Mouse (Mus musculus): Measurements from ENCODE around the gene Cdk5. TPM values are rescaled to one million over a fixed set of nuclear protein-coding genes. Genes with fewer than 3 reads are reported as not detected.
A peak's percentile ranks its signal among the peaks of the same experiment; 100 is the strongest.

The Cdk5 gene
- 115 and 123 TPM in 2 replicates for polyA plus RNA-seq (2015; fragmentation: Nextera tagmentation; extraction: Ambion mirVana)

DNA sequence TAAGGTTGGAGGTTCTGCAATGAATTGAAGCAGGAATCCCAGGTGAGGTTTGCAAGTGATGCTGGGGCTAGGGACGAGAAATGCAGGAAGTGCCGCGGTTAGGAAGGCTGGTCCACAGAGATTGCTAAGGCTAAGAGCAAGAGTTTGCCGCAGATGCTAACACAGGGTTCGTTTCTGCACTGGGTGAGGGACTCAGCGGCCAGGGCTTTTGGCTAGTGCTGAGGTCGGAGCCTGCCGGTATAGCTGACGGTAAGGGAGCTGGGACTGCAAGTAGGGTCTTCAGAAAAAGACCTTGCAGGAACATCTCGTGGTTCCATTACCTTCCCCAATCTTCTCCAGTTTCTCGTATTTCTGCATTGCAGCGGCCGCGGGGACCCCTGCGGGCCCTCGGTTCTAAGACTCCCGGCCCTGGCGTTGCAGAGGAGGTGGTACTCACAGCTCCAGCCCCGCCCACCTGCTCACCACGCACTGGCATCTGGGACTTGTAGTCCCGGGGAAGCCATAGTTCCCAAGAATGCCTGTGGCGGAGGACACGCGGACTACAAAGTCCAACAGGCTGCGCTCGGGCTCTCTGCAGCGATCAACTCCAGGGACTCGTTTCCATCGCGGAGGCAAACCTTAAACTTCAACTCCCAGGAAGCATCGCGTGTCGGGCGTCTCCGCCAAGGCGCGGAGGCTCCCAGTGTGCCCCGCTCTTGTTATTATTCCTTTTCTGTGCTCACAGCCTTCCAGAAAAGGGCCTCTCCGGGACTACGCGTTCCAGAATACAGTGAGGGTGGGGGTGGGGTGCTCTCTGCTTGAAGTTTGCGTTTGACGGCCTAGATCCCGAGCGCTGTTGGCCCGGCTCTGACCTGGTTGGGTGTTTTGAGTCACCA, at the start of gene Cdk5, which contains the start of gene Slc4a2:
TSS of gene Cdk5 (minus strand) at position 402 of the 875 bp plus-strand sequence.
TSS of gene Slc4a2 (plus strand) at position 709 of the 875 bp plus-strand sequence.
- H3K4me3 ChIP-seq = peak within 1 kb of the TSS; percentile 62
- H3K4me1 ChIP-seq (replicated peaks) = peaks cover 54% of the 10 kb centered on the region
- ATAC-seq (ENCODE audit: low FRiP score, low read depth) = peak; percentile 96
- peak within 1 kb of the TSS; percentile 84 for H3K9ac ChIP-seq
- peak within 1 kb of the TSS; percentile 90 for H3K27ac ChIP-seq (replicated peaks)
- peaks cover 11% of the 10 kb centered on the region for H3K36me3 ChIP-seq
- peak within 1 kb of the TSS; percentile 72 for H3K4me2 ChIP-seq
- peaks cover 4% of the 10 kb centered on the region; the same call in 1 of the 2 replicates for H3K27me3 ChIP-seq
- WGBS = under 1% methylated on average over 46 of the region's 46 CpGs
- H3K9me3 ChIP-seq = no peaks in the 10 kb centered on the region

DNA sequence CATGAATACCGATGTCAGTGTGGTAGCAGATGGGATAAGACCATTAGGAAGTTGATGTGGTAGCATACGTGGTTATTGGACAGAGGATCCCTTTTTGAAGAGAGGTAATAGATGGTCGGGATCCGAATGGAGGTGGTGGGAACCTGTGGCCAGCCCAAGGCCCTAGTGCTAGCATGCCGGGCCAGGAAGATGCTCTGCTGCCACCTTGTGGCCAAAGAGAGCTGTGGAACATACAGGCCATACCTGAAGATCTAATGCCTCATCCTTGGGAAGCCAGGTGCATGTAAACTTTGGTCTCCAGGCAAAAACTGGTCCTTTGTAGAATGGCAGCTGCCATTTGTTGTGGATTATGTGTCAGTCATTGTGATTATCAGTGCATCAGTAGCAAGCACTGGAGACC, 47.3 kb upstream of the Cdk5 start:
- 9% methylated on average over 5 of the region's 5 CpGs for WGBS
- peaks cover 51% of the 10 kb centered on the region for H3K4me1 ChIP-seq (replicated peaks)

DNA sequence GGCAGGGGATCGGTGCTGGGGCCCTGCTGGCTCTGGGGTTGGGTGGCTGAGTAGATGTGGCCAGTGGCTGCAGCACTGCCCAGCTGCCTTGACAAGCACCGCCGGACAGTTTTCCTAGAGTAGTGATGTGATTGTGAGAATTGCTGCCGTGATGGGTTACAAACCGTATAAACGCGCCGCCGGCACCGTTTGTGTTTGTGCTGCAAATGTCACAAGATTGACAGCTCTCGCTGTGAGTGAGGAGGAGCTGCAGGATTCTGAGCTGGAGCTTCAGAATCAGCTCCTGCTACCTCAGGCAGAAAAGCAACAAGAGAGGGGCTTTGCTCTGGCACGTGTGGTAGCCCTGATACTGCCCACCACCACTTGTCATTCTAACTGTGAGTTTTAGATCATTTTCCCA, 43.4 kb upstream of the Cdk5 start:
- Histone ChIP-seq H3K9me3 (no peaks in the 10 kb centered on the region), H3K9ac (no peak overlapping the region), H3K36me3 (no peaks in the 10 kb centered on the region), H3K27me3 (no peaks in the 10 kb centered on the region), H3K4me3 (no peak overlapping the region), H3K4me2 (no peak overlapping the region), H3K4me1 (replicated peaks) (peaks cover 24% of the 10 kb centered on the region), H3K27ac (replicated peaks) (no peak overlapping the region)
- no peak for ATAC-seq (ENCODE audit: low FRiP score, low read depth)
- WGBS = 36% methylated on average over 12 of the region's 12 CpGs

More for the DNA sequence above, 47.3 kb upstream of the Cdk5 start:
- no peak overlapping the region for H3K9ac ChIP-seq
- no peak overlapping the region for H3K4me3 ChIP-seq
- no peaks in the 10 kb centered on the region for H3K36me3 ChIP-seq
- H3K4me2 ChIP-seq = no peak overlapping the region
- no peaks in the 10 kb centered on the region for H3K9me3 ChIP-seq
- peak; percentile 55; the same call in 1 of the 2 replicates for ATAC-seq (ENCODE audit: low FRiP score, low read depth)
- H3K27ac ChIP-seq (replicated peaks) = no peak overlapping the region
- peaks cover 6% of the 10 kb centered on the region; the same call in 1 of the 2 replicates for H3K27me3 ChIP-seq

DNA sequence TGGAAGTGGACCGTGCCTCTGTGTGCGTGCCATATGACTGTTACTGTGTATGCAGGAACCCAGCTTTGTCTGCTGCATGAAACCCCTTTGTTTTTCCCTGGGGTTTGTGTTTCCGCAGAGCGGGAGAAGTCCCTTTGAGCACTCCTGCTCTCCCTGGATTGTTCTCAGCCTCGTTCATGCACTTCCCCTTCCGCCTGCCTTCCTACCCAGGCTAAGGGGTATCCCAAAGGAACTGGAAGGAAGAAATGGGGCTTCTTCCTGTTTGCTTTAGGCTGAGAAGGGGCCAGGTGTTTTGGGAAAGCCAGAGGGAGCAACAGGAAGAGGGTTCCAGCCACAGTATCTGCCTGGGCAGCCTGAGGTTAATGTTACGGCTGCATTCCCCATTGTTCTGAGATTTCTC, 32.3 kb upstream of the Cdk5 start:
- H3K27me3 ChIP-seq = no peaks in the 10 kb centered on the region
- no peaks in the 10 kb centered on the region for H3K9me3 ChIP-seq
- no peaks in the 10 kb centered on the region for H3K36me3 ChIP-seq
- H3K4me3 ChIP-seq = 0 out of 2 replicates have a peak overlapping the region, but pooled peaks have one; percentile 3
- 43% methylated on average over 7 of the region's 7 CpGs for WGBS
- H3K4me2 ChIP-seq = peak overlapping the region; percentile 99
- no peak for ATAC-seq (ENCODE audit: low FRiP score, low read depth)
- 0 out of 2 replicates have a peak overlapping the region, but pooled peaks have one; percentile 11 for H3K9ac ChIP-seq
- peaks cover 46% of the 10 kb centered on the region for H3K4me1 ChIP-seq (replicated peaks)
- H3K27ac ChIP-seq (replicated peaks) = 0 out of 2 replicates have a peak overlapping the region, but pooled peaks have one; percentile 42

DNA sequence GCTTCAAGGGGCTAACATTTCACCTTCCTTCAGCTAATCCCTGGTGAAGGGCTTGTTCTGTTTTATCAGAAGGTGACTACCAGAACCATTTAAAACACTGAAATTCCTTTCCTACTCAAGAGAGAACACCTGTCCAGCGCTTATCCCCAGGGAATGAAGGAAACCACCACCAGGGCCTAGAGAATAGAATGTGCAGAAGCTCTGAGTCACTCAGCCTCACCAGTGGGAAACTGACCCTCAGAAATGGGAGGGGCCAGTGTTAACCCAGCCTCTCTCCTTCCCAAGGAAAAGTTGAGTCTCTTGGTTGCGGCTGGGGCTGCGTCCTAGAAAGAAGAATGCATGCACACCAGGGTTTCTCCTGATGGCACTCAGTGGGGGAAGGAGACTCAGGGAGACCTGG, 31.7 kb upstream of the Cdk5 start:
- H3K4me3 ChIP-seq = 0 out of 2 replicates have a peak overlapping the region, but pooled peaks have one; percentile 16
- no peak for ATAC-seq (ENCODE audit: low FRiP score, low read depth)
- peak overlapping the region; percentile 99 for H3K4me2 ChIP-seq
- H3K9ac ChIP-seq = peak overlapping the region; percentile 15; the same call in 1 of the 2 replicates
- H3K9me3 ChIP-seq = no peaks in the 10 kb centered on the region
- 52% methylated on average over 3 of the region's 3 CpGs for WGBS
- peaks cover 46% of the 10 kb centered on the region for H3K4me1 ChIP-seq (replicated peaks)
- H3K36me3 ChIP-seq = no peaks in the 10 kb centered on the region
- H3K27ac ChIP-seq (replicated peaks) = peak overlapping the region; percentile 42; the same call in 1 of the 2 replicates
- H3K27me3 ChIP-seq = no peaks in the 10 kb centered on the region

DNA sequence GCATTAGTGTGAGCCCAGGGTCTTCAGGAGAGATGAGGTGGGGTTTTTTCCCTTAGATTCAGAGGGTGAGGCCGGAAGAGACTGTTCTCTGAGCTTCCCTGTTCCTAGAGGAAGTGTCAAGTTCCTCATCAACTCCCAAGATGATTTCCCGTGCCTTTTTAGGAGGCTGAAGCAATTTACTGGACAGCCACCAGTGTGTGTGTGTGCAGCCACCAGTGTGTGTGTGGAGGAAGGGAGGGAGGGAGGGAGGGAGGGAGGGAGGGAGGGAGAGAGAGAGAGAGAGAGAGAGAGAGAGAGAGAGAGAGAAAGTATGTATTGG, 30.6 kb upstream of the Cdk5 start:
- H3K36me3 ChIP-seq = no peaks in the 10 kb centered on the region
- peak overlapping the region; percentile 92 for H3K9ac ChIP-seq
- H3K27me3 ChIP-seq = no peaks in the 10 kb centered on the region
- peak overlapping the region; percentile 94 for H3K4me3 ChIP-seq
- peak overlapping the region; percentile 99 for H3K4me2 ChIP-seq
- 4% methylated on average over 2 of the region's 2 CpGs for WGBS
- H3K9me3 ChIP-seq = no peaks in the 10 kb centered on the region
- ATAC-seq (ENCODE audit: low FRiP score, low read depth) = no peak
- H3K4me1 ChIP-seq (replicated peaks) = peaks cover 46% of the 10 kb centered on the region
- H3K27ac ChIP-seq (replicated peaks) = peak overlapping the region; percentile 87

DNA sequence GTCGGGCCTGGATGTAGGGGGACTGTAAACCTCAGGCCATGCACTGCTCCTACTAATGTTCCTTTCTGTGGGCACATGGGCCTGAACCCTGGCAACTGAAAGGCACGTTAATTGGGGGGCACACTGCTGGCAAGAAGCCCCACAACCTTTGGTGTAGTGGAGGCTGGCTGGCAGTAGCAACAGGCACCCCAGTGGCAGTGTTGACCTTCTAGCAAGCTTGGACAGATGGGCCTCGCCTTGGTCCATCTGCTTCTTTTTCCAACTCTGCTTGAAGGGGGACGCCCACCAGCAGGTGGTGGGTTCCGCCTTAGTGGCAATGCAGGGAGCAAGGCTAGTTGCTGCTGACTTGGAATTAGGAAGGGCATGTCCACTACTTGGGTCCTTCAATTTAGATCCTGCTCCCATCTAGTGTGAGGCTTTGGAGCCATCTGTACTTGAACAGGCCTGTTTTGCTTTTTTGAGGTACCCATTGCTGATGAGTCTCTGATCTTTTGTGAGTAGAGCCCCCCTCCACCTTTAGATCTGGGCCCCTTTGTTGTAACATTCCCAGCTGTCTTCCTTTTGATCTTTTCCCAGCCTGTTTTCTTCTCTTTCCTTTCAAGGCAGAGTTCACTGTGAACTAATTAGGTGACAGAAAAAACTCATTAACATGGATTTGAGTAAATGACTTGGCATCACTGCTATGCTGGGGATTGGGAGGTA, 30.1 kb upstream of the Cdk5 start:
- Histone ChIP-seq H3K27ac (replicated peaks) (peak overlapping the region; percentile 87), H3K27me3 (no peaks in the 10 kb centered on the region), H3K4me3 (peak overlapping the region; percentile 94), H3K4me2 (peak overlapping the region; percentile 99), H3K9me3 (no peaks in the 10 kb centered on the region), H3K9ac (peak overlapping the region; percentile 92), H3K4me1 (replicated peaks) (peaks cover 46% of the 10 kb centered on the region), H3K36me3 (no peaks in the 10 kb centered on the region)
- no peak for ATAC-seq (ENCODE audit: low FRiP score, low read depth)
- WGBS = under 1% methylated on average over 5 of the region's 5 CpGs

DNA sequence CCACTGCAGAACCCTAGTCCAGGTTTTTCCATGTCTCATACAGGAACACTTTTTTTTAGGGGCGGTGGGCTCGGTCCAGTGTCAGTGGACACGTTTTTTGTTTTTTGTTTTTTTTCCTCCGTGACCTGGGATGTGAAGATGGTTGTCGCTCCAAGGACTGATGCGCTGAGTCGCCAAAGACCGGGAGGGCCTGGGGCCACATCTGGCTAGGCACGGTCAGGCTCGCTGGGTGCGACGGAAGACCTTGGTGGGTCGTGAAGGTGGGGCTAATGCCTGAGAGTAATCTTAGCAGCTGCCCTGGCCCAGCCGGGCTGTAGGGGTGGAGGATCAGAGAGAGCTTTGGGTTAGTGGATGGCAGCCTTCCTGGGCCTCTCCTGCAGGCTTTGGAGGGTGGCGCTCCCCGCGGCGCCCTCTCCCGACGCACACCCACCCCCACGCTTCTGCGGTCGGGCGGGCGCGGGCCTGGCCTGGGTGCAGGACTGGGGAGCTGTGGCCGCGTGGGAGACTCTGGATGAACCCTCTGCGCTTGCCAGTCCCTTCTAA, 29.4 kb upstream of the Cdk5 start:
- no peaks in the 10 kb centered on the region for H3K9me3 ChIP-seq
- H3K36me3 ChIP-seq = no peaks in the 10 kb centered on the region
- H3K4me1 ChIP-seq (replicated peaks) = peaks cover 51% of the 10 kb centered on the region
- H3K27ac ChIP-seq (replicated peaks) = peak overlapping the region; percentile 87
- H3K9ac ChIP-seq = peak overlapping the region; percentile 92
- H3K4me3 ChIP-seq = peak overlapping the region; percentile 94
- H3K27me3 ChIP-seq = no peaks in the 10 kb centered on the region
- under 1% methylated on average over 29 of the region's 29 CpGs for WGBS
- peak overlapping the region; percentile 99 for H3K4me2 ChIP-seq
- ATAC-seq (ENCODE audit: low FRiP score, low read depth) = peak; percentile 15; the same call in 1 of the 2 replicates

DNA sequence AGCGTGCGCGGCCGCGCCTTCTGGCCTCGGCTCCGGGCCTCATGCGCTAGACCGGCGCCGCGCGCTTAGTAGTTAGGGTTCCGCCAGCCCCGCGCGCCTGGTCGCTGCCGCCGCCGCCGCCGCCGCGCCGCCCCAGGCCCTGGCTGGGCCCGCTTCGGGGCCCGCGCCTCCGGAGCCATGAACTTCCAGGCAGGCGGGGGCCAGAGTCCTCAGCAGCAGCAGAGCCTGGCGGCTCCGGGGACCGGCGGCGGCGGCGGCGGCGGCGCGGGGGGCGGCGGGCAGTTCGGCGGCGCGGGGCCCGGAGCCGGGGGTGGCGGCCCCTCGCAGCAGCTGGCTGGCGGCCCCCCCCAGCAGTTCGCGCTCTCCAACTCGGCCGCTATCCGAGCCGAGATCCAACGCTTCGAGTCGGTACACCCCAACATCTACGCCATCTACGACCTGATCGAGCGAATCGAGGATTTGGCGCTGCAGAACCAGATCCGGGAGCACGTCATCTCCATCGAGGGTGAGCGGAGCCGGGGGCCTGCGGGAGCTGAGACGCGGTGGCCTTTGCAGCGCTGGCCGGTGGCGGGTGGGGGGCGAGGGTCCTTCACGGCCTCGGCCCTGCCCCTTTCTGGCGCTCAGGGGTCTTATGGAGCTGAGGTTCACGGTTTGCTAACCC, 28.8 kb upstream of the Cdk5 start, which contains the start of gene Agap3:
TSS of gene Agap3 (plus strand) at position 148 of the 661 bp plus-strand sequence.
- under 1% methylated on average over 52 of the region's 85 CpGs for WGBS
- no peaks in the 10 kb centered on the region for H3K9me3 ChIP-seq
- ATAC-seq (ENCODE audit: low FRiP score, low read depth) = peak; percentile 4; the same call in 1 of the 2 replicates
- H3K36me3 ChIP-seq = no peaks in the 10 kb centered on the region
- peak within 1 kb of the TSS; percentile 99 for H3K4me2 ChIP-seq
- peaks cover 57% of the 10 kb centered on the region for H3K4me1 ChIP-seq (replicated peaks)
- H3K4me3 ChIP-seq = peak within 1 kb of the TSS; percentile 94
- no peaks in the 10 kb centered on the region for H3K27me3 ChIP-seq
- peak within 1 kb of the TSS; percentile 92 for H3K9ac ChIP-seq
- peak within 1 kb of the TSS; percentile 87 for H3K27ac ChIP-seq (replicated peaks)

DNA sequence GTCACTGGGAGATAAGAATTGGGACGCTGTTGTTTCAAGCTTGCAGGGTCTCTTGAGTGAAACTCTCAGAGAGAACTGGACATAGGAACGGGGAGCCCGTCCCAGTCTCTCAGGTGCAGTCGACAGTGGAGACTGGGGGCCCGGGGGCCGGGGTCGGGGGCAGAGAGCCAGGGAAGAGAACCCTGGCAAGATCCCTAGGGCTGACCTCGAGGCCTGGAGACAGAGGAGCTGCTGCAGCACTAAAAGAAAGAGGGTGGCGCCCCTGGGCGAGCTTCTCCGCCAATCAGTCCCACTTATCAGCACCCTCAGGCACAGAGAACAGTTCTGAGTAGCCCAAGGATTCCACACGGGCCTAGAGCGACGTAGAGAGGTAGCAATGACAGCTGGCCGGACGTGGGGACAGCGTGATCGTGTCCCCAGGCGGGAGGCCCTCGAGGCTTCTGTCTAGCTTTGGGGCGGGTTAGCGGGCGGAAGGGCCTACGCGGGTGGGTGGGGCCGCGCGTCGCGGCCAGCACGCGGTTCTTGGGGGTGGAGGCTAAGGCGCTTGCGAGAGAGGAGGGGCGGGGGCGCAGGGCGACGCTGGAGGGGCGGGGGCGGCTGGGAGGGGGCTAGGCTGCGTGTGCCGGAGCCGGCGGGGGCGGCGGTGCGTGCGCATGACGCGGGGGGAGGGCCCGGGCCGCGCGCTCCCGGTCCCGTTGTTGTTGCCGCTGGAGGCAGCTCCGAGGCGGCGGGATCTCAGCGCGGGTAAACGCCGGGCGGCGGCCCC, 28.1 kb upstream of the Cdk5 start:
- Histone ChIP-seq H3K27ac (replicated peaks) (peak overlapping the region; percentile 87), H3K4me1 (replicated peaks) (peaks cover 61% of the 10 kb centered on the region), H3K9ac (peak overlapping the region; percentile 92), H3K4me3 (peak overlapping the region; percentile 94), H3K27me3 (no peaks in the 10 kb centered on the region), H3K9me3 (no peaks in the 10 kb centered on the region), H3K4me2 (peak overlapping the region; percentile 99), H3K36me3 (no peaks in the 10 kb centered on the region)
- peak; percentile 68 for ATAC-seq (ENCODE audit: low FRiP score, low read depth)
- 2% methylated on average over 33 of the region's 66 CpGs for WGBS
